Mouse (Mus musculus) forelimb bud, embryonic 11.5 days (tissue): ENCODE measurements around the gene Ndp.

Source experiments
- DNase-seq: peaks from one replicate; pipeline ENCODE4 v3.0.0-alpha.2; 2012; ENCODE audit warnings: low read depth, low spot score

Ndp gene

DNA sequence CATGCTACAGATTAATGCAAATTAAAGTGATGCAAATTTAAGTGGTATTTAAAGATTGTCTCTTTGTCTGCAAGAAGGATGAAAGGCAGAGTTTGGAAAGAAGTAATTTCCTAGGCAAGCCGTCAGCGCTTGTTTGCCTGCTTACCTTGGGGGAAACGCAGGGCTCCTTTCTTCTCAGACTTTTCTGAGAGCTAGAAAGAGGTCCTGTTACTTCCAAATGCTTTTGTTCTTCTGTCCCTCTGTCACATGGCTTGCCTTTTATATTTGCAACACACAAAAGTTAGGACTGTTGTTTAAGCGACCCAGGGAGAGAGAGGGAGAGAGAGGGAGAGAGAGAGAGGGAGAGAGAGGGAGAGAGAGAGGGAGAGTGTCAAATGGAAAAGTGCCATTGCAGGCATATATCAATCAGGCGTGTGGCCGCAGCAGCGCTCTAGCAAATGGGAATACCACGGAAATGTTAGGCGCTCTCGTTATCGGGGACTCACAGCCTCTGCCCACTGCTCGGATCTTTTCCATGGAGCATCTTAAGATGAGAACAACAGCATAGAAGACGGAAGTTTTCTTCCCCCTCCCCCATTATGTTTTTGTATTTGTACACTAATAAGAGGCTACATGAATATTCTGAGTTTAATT is at the start of gene Ndp:
Gene Ndp (minus strand): TSS at position 534 of the 633 bp plus-strand sequence.
- DNase-seq, result no peak

DNA sequence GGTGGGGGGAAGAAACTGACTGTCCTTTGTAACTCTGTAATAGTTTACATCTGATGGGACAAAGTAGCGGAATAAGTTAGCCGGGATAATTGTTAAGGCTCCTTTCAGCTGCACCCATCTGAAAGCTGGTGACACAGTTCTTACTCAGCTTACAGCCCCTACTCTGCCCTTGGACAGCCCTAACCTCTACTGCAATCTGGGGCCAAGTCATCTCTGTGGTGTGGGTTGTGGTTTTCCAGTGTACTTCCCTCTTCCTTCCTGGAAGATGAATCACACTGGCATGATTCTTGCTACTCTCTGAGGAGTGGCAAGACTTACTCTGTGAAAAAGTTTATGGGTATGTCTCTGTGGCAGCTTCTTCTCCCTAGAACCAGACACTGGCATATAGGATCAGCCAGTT is 43.2 kb upstream of the Ndp start:
- DNase-seq, result no peak

DNA sequence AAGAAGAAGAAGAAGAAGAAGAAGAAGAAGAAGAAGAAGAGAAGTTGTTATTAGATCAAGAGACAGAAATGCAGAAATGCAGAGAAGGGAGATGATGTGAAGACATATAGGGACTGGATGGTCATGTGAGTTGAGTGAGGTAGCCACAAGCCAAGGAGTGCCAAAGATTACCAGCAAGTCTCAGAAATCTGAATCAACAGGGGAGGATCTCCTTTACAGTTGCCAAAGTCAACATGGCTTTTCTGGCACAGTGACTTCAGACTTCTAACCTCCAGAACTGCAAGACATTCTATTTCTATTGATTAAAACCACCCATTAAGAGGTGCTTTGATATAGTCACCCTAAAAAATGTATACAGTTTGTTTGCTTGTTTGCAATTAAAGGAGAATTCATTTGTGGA is 6.4 kb upstream of the Ndp start:
- no peak for DNase-seq

DNA sequence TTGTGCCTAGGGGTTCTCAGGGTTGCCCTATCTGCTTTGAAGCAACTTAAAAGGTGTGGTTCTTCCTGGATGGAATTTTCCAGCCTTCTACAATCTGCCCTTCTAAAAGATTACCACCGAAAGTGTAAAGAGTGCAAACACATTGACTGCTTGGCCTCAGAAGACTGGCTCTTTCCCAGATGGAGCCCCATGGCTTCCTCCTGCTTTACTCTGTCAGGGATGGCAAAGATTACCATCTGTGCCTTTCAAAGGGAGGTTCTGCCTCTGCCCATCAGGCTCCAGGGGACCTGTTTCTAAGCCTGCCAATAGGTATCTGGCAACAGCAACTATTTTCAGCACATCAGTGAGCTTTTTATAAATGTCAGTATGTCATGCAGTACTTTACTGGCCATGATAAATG is 1.5 kb upstream of the Ndp start:
- DNase-seq, result no peak

DNA sequence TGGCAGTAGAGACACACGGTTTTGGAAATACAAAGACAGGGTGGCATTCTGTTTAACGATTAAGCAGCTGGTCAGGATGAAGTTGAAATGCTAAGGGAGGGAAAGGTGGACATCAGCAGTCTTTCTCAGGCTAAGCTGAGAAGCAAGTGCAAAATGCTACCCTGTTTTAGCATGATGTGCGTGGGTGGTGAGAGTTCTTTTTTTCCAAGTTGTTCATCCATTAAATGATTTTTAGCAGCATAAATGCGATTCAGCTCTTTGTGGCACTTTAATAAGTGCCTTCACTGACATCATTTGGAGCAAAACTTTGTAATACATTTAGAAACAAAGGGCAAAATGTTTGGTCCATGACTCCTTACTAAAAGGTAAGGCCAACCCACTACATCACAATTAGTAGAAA is 337 bp upstream of the Ndp start:
- DNase-seq, result no peak

DNA sequence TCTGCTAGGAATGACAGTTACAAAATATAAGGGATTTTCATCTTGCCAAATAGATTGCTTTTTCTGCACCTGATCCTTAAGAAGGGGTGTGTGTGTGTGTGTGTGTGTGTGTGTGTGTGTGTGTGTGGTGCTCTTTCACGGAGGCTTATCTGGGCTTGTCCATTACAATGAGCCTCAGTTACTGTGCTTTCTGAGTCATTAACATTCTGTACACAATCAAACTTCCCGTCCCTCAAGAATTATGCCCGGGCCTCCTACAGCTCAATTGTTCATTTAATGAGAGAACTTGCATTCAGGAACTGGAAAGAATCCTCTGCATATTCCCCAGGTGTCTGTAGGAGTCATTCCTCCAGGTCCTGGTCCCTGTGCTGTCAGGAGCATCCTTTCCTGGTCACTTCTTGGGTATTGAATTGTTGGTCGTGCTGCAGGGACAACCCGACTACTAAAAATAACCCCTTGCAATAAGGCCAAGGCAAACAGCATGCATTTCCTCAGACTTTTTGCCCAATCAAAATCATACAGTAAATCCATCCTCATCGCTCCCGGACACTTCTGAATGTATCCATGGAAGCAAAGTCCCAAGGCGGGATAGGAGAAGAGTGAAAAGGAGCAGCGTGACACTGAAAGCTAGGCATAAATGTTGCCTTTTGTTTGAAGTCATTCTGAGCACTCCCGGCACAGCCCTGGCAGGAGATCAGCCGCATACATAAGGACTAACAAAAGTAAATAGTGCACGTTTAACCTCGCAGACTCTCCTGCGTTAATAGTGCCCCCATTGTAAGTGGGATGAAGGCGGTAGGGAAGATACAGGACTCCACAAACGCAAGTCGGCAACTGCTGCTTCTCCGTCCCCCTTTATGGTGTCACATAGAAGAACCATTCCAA is 1.1 kb downstream of the Ndp start:
- no peak for DNase-seq

DNA sequence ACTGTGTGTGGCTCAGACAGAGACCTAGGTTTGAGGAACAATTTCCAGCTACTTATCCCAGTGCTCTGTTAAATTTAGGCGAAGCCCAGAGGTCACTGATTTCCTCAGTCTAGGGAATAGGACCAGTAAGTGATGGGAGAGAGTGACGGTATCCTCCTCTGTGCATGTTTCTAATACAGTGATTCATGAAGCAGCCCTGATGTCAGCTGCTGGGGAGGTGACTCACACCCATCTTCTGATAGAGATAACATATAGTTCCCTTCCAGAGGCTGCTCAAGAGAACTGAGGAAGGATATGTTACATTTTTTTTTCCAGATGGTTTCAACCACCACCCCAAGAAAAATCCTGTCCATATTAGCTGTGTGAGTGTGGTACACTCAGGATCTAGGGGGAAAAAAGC is 2.9 kb downstream of the Ndp start:
- DNase-seq, result no peak

DNA sequence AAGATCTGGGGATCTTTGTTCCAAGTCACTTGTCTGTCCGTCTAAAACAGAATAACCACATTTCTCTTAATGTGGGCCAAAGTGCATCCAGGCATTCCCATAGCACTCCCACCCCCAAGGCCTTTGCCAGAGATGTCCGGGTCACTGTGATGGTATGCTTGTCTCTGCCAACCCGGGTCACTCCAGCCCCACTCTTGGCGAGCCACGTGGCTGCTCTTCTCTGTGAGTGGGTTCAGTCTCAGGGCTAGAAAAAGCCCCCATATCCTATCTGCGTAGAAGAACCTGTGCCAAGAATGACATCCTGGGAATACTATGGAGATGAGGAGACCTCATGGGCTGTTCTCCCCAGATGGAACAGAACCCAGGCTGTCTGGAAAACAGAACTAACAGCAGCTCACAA is 4.0 kb downstream of the Ndp start:
- DNase-seq, result no peak

DNA sequence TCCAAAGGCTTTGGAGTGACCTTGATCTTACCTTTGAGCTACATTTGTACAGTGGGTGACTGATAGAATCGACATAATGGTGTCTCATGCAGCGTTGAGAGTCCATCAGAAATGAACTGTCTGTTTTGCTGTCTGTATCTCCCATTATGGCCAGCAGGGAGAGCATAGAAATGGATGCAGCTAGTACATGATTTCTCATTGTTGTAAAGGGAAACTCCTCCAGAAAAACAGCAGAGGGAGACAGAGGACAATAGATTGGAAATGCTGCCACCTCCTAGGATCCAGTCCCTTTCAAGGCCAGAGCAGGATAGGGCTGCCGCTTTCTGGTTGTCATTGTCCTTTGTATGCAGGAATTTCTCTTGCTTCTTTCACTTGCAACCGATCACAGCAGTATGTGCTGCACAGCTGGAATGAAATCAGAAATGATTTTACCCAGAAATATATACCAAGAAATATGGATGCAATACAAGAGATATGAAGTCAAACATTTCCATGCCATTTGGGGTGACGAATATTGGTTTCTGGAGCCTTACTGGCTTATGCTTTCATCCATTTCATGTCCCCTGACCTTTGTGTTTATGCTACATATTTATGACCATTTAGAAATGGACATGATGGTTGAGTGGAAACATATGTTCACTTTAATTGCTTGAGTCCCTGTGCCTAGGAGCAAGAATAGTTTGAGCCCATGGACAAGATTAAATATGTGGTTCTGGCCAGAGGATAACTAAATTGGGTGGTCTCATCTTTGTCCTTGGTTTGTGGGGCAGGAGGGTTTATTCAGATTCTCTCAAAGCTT is 17.0 kb downstream of the Ndp start:
- peak; percentile 51 for DNase-seq

DNA sequence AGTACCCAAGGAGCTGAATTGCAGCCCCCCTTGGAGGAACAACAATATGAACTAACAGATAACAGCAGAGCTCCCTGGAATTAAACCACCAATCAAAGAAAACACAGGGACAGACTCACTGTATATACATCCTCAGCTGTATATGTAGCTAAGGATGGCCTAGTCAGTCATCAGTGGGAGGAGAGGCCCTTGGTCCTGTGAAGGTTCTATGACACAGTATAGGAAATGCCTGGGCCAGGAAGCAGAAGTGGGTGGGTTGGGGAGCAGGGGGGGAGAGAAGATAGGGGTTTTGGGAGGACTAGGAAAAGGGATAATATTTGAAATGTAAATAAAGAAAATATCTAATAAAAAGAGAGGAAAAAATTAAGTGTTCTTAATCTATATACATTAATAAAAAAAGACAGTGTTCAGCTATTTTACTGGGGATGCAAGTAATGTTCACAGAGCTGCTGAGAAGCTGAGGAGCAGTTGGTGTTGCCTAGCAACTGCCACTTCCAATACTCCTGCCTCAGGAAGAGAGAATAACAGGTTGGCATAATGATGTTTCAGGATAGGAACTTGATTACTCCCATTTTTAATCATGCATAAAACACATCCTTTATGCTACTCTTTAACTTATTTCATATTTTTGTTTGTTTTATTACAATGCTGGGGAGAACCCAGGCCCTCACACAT is 43.8 kb downstream of the Ndp start:
- no peak for DNase-seq

DNA sequence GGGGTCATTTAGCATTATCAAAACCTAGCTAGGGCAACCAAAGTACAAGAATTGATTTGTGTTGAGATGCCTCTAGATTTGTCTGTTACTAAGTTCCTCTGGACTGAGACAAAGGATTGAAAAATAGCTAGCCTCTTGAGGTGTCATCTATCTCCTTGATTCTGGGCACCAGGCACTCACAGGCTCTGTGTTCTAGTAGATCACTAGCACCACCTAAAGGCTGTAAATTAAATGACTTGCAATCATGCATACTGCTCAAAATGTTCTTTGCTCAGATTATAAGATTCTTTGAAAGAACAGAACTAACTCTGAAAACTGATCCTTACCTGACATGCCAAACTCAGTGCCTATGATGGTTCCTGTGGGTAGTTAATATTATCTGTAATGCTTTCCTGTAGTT is 51.3 kb downstream of the Ndp start:
- DNase-seq, result no peak

DNA sequence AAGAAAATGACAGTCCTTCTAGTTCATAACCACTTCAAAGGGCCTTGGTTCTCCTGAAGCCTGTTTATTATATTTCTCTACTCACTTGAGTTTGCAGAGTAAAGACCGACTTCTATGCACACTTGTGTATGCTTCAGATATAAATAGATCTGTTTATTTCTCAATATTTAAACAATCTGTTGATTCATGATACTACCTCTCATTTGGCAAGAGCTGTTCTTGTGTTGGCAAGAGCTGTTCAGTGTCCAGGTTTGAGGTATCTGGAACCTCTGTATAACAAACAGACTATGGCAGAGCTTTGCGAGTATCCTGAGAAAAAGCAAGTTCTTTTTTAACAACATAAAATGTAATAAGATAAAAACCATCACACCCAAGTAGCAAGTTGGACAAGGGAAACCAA is 65.5 kb downstream of the Ndp start:
- DNase-seq, result no peak

DNA sequence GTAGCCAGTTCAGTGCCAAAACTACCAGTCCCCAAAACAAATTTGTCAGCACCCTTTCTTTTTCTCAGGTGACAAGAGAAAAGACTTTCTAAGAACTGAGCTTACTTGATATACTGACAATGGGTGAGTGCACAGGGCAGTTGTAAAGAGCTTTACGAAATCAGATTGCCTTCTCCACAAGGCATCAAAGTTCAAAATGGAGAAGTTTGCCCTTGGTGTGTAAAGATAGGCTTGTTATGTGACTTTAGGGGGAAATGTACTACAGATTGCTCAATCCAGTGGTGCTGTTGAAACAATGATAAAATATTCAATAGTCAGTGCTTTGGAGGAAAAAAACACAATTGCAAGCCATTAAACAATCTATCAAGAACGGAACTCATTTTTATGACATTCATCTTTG is 70.1 kb downstream of the Ndp start:
- no peak for DNase-seq

DNA sequence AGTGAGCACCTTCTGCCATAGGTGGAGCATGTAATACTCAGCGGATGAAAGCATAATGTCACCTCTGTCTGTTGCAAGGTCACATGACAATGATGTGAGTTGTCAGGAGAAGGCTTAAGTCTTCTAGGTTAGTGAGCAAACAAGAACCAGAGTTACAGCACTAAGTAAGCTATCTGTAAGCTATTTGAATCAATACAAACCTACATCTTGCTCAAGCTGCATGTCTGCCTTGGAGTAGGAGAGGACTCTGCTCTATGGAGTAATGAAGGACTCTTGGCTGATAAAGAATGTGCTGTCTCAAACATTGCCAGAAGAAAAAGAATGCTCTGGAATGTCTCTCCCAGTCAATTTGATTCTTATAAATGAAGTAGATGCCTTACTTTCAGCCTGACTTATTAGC is 74.3 kb downstream of the Ndp start:
- DNase-seq, result no peak

DNA sequence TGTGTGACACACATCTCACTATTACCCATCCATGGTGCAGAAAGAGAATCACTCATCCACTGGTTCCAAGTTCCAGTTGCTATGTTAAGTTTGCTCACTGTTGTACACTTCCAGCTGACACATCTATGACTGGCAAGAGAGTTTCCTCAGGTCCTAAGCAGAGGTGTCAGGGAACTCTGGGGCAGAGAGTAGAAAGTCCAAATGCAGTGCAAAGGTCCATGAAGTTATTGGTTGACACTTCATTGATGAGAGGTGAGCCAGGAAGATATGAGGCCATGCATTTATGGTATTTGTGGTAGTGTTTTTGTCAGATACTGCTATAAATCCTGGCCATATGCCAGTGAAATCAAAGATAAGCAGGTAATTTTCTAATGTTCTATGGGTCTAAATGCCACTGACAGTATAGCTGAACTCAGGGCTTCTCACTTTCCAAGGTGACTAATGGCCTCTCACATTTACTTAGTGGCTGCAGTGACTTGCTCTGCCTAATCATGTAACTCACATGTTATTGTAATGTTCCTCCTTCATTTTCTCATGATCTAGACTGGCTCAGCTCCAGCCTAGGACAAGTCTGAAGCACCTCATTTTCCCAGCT is 75.0 kb downstream of the Ndp start:
- no peak for DNase-seq
